Mouse (Mus musculus): ENCODE measurements around the gene Brwd1.
"Not testable (repeated sequence)": the region's sequence is repeated elsewhere in the genome, so short reads cannot be mapped to it uniquely, and the experiment has no call there.

Gene Brwd1

GRCm38 (mm10) chr16:96082301-96083178 is at the start of gene Brwd1:
TSS of gene Brwd1 (minus strand) at chr16:96082526.
- in situ Hi-C loops (cut with MboI; ENCODE audit: unreplicated experiment in 2 of 2), result no loop called here

- in situ Hi-C loops (cut with MboI; ENCODE audit: unreplicated experiment in 2 of 2), result no loop called here
These were observed 46.1 kb upstream of the Brwd1 start for GRCm38 (mm10) chr16:96128466-96128865.

- in situ Hi-C loops (cut with MboI; ENCODE audit: unreplicated experiment in 2 of 2), result no loop called here
These were observed 45.5 kb upstream of the Brwd1 start, which contains the start of gene Hmgn1 for GRCm38 (mm10) chr16:96127657-96128344. TSS of gene Hmgn1 (minus strand) at chr16:96127729.

- in situ Hi-C loops (cut with MboI; ENCODE audit: unreplicated experiment in 2 of 2), result no loop called here
These were observed 44.9 kb upstream of the Brwd1 start for GRCm38 (mm10) chr16:96127288-96127656.

- in situ Hi-C loops (cut with MboI; ENCODE audit: unreplicated experiment in 2 of 2), result no loop called here
These were observed 44.4 kb upstream of the Brwd1 start for GRCm38 (mm10) chr16:96126684-96127171.

- in situ Hi-C loops (cut with MboI; ENCODE audit: unreplicated experiment in 2 of 2), result no loop called here
These were observed 37.8 kb upstream of the Brwd1 start for GRCm38 (mm10) chr16:96120022-96120623.

- in situ Hi-C loops (cut with MboI; ENCODE audit: unreplicated experiment in 2 of 2), result no loop called here
These were observed 32.4 kb upstream of the Brwd1 start for GRCm38 (mm10) chr16:96114729-96115128.

- in situ Hi-C loops (cut with MboI; ENCODE audit: unreplicated experiment in 2 of 2), result no loop called here
These were observed 30.4 kb upstream of the Brwd1 start for GRCm38 (mm10) chr16:96112769-96113168.

- in situ Hi-C loops (cut with MboI; ENCODE audit: unreplicated experiment in 2 of 2), result no loop called here
These were observed 28.5 kb upstream of the Brwd1 start for GRCm38 (mm10) chr16:96110655-96111345.

GRCm38 (mm10) chr16:96109673-96110072 is 27.3 kb upstream of the Brwd1 start:
- in situ Hi-C loops (cut with MboI; ENCODE audit: unreplicated experiment in 2 of 2), result no loop called here

GRCm38 (mm10) chr16:96103036-96103435 is 20.7 kb upstream of the Brwd1 start:
- in situ Hi-C loops (cut with MboI; ENCODE audit: unreplicated experiment in 2 of 2), result no loop called here

GRCm38 (mm10) chr16:96097811-96098210 is 15.5 kb upstream of the Brwd1 start:
- in situ Hi-C loops (cut with MboI; ENCODE audit: unreplicated experiment in 2 of 2), result not testable (repeated sequence)

GRCm38 (mm10) chr16:96095966-96096365 is 13.6 kb upstream of the Brwd1 start:
- in situ Hi-C loops (cut with MboI; ENCODE audit: unreplicated experiment in 2 of 2), result no loop called here

GRCm38 (mm10) chr16:96091515-96092504 is 9.5 kb upstream of the Brwd1 start:
- in situ Hi-C loops (cut with MboI; ENCODE audit: unreplicated experiment in 2 of 2), result no loop called here

GRCm38 (mm10) chr16:96088120-96088519 is 5.8 kb upstream of the Brwd1 start:
- in situ Hi-C loops (cut with MboI; ENCODE audit: unreplicated experiment in 2 of 2), result no loop called here

GRCm38 (mm10) chr16:96087436-96087835 is 5.1 kb upstream of the Brwd1 start:
- in situ Hi-C loops (cut with MboI; ENCODE audit: unreplicated experiment in 2 of 2), result no loop called here

- in situ Hi-C loops (cut with MboI; ENCODE audit: unreplicated experiment in 2 of 2), result no loop called here
These were observed 4.7 kb upstream of the Brwd1 start for GRCm38 (mm10) chr16:96087001-96087400.

- in situ Hi-C loops (cut with MboI; ENCODE audit: unreplicated experiment in 2 of 2), result no loop called here
These were observed 3.3 kb upstream of the Brwd1 start for GRCm38 (mm10) chr16:96085597-96085996.

- in situ Hi-C loops (cut with MboI; ENCODE audit: unreplicated experiment in 2 of 2), result no loop called here
These were observed 887 bp upstream of the Brwd1 start for GRCm38 (mm10) chr16:96083179-96083646.
